Mouse (Mus musculus) kidney, adult 2 months (tissue): Measurements from ENCODE around the gene Cdh24. TPM values are rescaled to one million over a fixed set of nuclear protein-coding genes. Genes with fewer than 3 reads are reported as not detected.
A peak's percentile ranks its signal among the peaks of the same experiment; 100 is the strongest.

Source experiments
- DNase-seq: peaks from one replicate; pipeline ENCODE4 v3.0.0; 2021
- H3K27ac ChIP-seq: fragments of 200-500 bp; 2 replicates; pipeline ENCODE4 v1.5.1; 2012; ENCODE audit warnings: low read depth, low read length, control low read depth, inconsistent platforms; ENCODE audit not compliant: insufficient read depth
- H3K27me3 ChIP-seq: fragments of 200-500 bp; replicated peaks from 2 replicates; pipeline ENCODE4 v1.6.1; 2012; ENCODE audit warnings: mild to moderate bottlenecking, moderate library complexity, low read length, inconsistent platforms; ENCODE audit not compliant: control insufficient read depth, insufficient read depth
- H3K36me3 ChIP-seq: fragments of 200-500 bp; 2 replicates; pipeline ENCODE4 v1.6.1; 2012; ENCODE audit warnings: mild to moderate bottlenecking, moderate library complexity, low read length, inconsistent platforms; ENCODE audit not compliant: control insufficient read depth, insufficient read depth
- H3K4me1 ChIP-seq: fragments of 200-500 bp; 2 replicates; pipeline ENCODE4 v1.6.1; 2011; ENCODE audit warnings: low read length; ENCODE audit not compliant: control insufficient read depth, insufficient read depth
- H3K4me3 ChIP-seq: fragments of 200-500 bp; 2 replicates; pipeline ENCODE4 v1.5.1; 2011; ENCODE audit warnings: mild to moderate bottlenecking, low read depth, low read length, control low read depth; ENCODE audit not compliant: insufficient read depth
- CTCF ChIP-seq: fragments of 200-500 bp; conservative IDR thresholded peaks from 2 replicates; pipeline ENCODE4 v1.5.1; 2011; ENCODE audit warnings: low read depth, mild to moderate bottlenecking, control low read depth, low read length, moderate library complexity, mixed read lengths; ENCODE audit not compliant: insufficient read depth, insufficient read length
- POLR2A ChIP-seq: fragments of 200-500 bp; IDR thresholded peaks from one replicate; pipeline ENCODE4 v1.6.1; 2011; ENCODE audit warnings: low read depth, low read length, control low read depth
- WGBS: fragments of 180-500 bp; shearing (Covaris S2); methylation state at CpG from one replicate; pipeline ENCODE4 v1.1.7; 2018; 5-methylcytosine and 5-hydroxymethylcytosine counted together
- polyA plus RNA-seq: library from polyadenylated mRNA; depleted of rRNA; stranded (reverse); fragments of >200 nt; gene quantifications from 2 replicates; pipeline ENCODE4 v1.2.3, GENCODE M21; 2012

The Cdh24 gene
- polyA plus RNA-seq, 1 experiment, result 1.2 TPM

DNA sequence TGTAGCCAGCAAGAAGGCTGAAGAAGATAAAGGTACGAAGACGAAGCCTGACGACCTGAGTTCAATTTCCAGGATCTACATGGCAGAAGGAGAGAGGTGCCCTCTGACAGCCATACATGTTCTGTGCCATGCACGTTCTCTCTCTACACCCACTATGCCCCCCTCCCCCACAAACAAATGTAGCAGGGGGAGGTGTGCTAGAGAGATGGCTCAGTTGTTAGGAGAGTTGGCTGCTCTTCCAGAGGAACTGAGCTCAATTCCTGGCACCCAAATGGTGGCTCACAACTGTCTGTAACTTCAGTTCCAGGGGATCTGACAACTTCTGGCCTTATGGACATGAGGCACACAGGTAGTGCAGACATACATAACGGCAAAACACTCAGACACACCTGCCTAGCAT lies 35.1 kb upstream of the Cdh24 start:
- H3K4me3 ChIP-seq, result no peak overlapping the region
- WGBS, result 87% methylated on average over 5 of the region's 5 CpGs
- no peaks in the 10 kb centered on the region; the same call in 1 of the 2 replicates for H3K36me3 ChIP-seq

GRCm38 (mm10) chr14:54674317-54674716 lies 33.2 kb upstream of the Cdh24 start:
- TF ChIP-seq POLR2A (no peak), CTCF (no peak)
- H3K27me3 ChIP-seq, result no peaks in the 10 kb centered on the region
- peak; percentile 26 for DNase-seq
- H3K36me3 ChIP-seq, result no peaks in the 10 kb centered on the region; the same call in 1 of the 2 replicates
- H3K27ac ChIP-seq, result no peak overlapping the region
- no peak overlapping the region for H3K4me3 ChIP-seq
- WGBS, result 53% methylated on average over 2 of the region's 2 CpGs
- H3K4me1 ChIP-seq, result peaks cover 13% of the 10 kb centered on the region; the same call in 1 of the 2 replicates

More for the DNA sequence above, 35.1 kb upstream of the Cdh24 start:
- peaks cover 12% of the 10 kb centered on the region; the same call in 1 of the 2 replicates for H3K4me1 ChIP-seq
- no peak overlapping the region for H3K27ac ChIP-seq
- no peak for DNase-seq
- TF ChIP-seq CTCF (no peak), POLR2A (no peak)
- no peaks in the 10 kb centered on the region for H3K27me3 ChIP-seq

DNA sequence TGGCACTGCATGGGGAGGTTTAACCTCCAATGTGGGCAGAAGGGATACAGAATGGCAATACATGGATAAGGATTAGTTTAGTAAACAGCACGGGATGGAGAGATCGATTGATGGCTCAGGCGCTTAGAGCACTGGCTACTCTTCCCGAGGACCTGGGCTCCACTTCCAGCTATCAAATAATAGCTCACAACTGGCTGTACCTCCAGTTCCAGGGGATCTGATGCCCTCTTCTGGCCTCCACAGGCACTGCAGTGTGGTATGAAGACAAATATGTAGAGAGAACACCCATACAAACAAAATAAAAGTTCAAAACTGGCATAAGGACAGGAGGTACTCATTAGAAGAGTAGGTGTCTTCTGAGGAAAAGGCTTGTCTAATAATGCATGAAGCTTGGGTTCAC lies 28.2 kb upstream of the Cdh24 start:
- Histone ChIP-seq H3K36me3 (peaks cover 8% of the 10 kb centered on the region), H3K27me3 (no peaks in the 10 kb centered on the region), H3K27ac (no peak overlapping the region), H3K4me1 (peaks cover 5% of the 10 kb centered on the region; the same call in 1 of the 2 replicates), H3K4me3 (no peak overlapping the region)
- TF ChIP-seq POLR2A (no peak), CTCF (peak; percentile 75)
- DNase-seq, result peak; percentile 71
- WGBS, result 72% methylated on average over 4 of the region's 4 CpGs

DNA sequence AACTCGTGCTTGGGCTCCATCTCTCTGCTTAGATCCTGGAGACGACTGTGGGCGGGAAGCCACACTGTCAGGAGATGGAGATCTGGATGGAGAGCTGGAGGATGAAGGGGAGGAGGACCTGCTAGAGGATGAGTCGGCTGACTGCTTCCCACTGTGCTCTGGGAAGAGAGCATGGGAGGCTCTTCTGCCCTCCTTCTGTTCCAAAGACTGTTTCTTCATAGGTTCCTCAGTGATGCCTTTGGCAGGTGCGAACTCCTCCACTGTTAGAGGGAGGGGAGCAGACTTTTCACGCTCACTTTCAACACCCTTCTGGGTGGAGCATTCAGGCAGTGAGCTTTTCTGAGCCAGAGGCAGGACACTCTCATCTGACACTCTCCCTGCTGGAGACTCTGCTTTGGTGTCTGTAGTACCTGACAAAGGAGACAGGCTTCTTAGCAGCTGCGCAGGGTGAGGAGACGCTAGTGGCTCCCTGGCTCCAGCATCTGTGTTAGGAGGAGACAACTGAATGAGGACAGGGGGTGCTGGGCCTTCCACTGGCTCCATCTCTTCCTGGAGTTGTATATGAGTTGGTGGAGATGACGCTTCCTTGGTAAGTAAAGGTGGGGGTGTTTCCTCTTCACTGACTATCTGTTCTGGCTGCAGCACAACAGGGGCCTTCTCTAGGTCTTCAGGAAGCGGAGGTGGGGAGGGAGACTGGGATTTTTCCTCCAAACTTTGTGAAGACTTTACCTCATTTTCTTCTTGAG lies 23.5 kb upstream of the Cdh24 start:
- H3K36me3 ChIP-seq, result peaks cover 26% of the 10 kb centered on the region
- WGBS, result 92% methylated on average over 10 of the region's 10 CpGs

DNA sequence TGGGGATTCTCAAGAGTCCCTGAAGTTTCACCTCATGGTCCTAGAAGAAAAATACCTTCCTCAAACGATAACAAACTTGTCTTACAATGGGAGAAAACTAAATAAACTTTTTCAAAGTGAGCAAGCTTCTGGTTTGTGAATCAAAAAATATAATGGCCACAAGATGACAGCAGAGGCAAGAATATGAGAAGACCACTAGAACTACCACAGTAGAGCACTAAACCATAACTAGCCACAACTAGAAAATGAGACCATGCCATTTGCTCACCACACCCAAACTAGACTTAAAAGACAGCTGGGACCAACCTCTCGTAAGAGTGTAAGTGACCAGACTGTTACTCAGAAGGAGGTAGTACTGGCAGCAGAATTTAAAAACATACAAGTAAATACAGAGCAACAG lies 18.8 kb upstream of the Cdh24 start:
- WGBS, result 93% methylated on average over 2 of the region's 2 CpGs
- Histone ChIP-seq H3K27ac (no peak overlapping the region), H3K4me1 (no peaks in the 10 kb centered on the region), H3K27me3 (no peaks in the 10 kb centered on the region), H3K36me3 (peaks cover 27% of the 10 kb centered on the region), H3K4me3 (no peak overlapping the region)
- DNase-seq, result peak; percentile 42
- TF ChIP-seq POLR2A, result no peak

More for the DNA sequence above, 23.5 kb upstream of the Cdh24 start:
- no peak overlapping the region for H3K27ac ChIP-seq
- DNase-seq, result no peak
- H3K4me1 ChIP-seq, result no peaks in the 10 kb centered on the region
- no peaks in the 10 kb centered on the region for H3K27me3 ChIP-seq
- no peak overlapping the region for H3K4me3 ChIP-seq
- TF ChIP-seq POLR2A, result no peak
- TF ChIP-seq CTCF, result no peak

DNA sequence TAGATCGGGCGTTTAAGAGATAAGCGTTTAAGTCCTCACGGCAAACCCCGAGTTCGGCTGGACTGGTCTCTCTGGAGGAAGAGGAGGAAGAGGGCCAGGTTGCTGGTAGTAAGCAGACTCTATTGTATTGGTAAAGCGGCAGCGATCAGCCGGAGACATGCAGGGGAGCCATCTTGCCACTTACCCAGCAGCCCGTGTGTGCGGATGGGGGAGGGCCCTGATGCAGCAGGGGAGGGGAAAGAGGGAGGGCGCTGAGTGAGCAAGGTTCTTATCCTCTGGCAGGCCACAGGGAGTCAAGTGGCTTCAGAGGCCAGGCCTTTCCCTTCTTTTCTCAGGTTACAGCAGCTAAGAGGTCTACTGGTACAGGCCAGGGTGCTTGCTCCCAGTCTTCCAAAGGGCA lies 12.3 kb upstream of the Cdh24 start:
- Histone ChIP-seq H3K36me3 (peaks cover 8% of the 10 kb centered on the region), H3K4me1 (peaks cover 13% of the 10 kb centered on the region), H3K27ac (peak overlapping the region; percentile 26; the same call in 1 of the 2 replicates), H3K4me3 (peak overlapping the region; percentile 83), H3K27me3 (no peaks in the 10 kb centered on the region)
- TF ChIP-seq CTCF, result 0 out of 2 replicates have a peak, but pooled peaks have one; percentile 6
- no peak for TF ChIP-seq POLR2A
- 1% methylated on average over 12 of the region's 12 CpGs for WGBS
- DNase-seq, result peak; percentile 95

- 4% methylated on average over 7 of the region's 7 CpGs for WGBS
- DNase-seq, result no peak
- H3K36me3 ChIP-seq, result peaks cover 7% of the 10 kb centered on the region
- no peak overlapping the region for H3K27ac ChIP-seq
- no peaks in the 10 kb centered on the region for H3K27me3 ChIP-seq
- TF ChIP-seq POLR2A (no peak), CTCF (no peak)
- peaks cover 13% of the 10 kb centered on the region for H3K4me1 ChIP-seq
- peak overlapping the region; percentile 83; the same call in 1 of the 2 replicates for H3K4me3 ChIP-seq
Observed at GRCm38 (mm10) chr14:54652787-54653186, 11.6 kb upstream of the Cdh24 start.
